Mouse (Mus musculus): ENCODE measurements around the gene Samd11. TPM values are rescaled to one million over a fixed set of nuclear protein-coding genes. Genes with fewer than 3 reads are reported as not detected.

Samd11 gene
- polyA plus RNA-seq, 1 experiment, result 0.02 TPM

DNA sequence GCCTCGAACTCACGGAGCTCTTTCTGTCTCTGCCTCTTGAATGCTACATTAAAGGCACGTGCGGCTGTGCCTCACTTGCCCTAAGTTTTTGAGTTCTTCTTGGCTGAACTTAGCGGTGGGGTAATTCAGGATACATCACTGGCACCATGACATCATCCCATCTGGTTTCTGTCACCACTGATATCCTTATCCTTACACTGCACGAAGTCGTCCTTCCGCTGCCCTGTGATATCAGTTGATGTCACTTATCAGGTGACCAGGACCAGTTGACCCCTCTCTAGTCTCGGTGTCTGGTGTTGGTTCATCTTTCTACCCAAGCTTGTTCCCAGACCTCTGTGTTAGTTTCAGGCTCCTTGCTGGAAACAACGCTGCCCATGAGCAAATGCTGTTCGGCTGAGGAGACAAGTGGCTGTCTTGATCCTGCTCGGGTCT lies 53.0 kb downstream of the Samd11 start:
- Histone ChIP-seq H3ac (ENCODE audit: control insufficient read depth, insufficient read length) (no peak overlapping the region), H3K79me2 (ENCODE audit: control insufficient read depth, insufficient read depth) (no peaks in the 10 kb centered on the region), H3K36me3 (ENCODE audit: control insufficient read depth, insufficient read depth) (no peaks in the 10 kb centered on the region), H3K27me3 (ENCODE audit: control insufficient read depth, insufficient read depth, insufficient read length) (no peaks in the 10 kb centered on the region), H3K4me2 (ENCODE audit: low read depth) (peak overlapping the region; percentile 87), H3K4me3 (peak overlapping the region; percentile 33)
- TF ChIP-seq MYOD1 (IDR thresholded peaks at IDR 0.05; ENCODE audit: control insufficient read depth in 1 of 3, insufficient read length in 2 of 3, low read depth in 2 of 3) (no peak), MYOG (IDR thresholded peaks at IDR 0.05; ENCODE audit: control insufficient read depth in 1 of 3, insufficient read depth in 1 of 3, insufficient read length in 2 of 3, low read depth in 2 of 3) (no peak), E2F4 (IDR thresholded peaks at IDR 0.05; ENCODE audit: insufficient read depth) (no peak)

DNA sequence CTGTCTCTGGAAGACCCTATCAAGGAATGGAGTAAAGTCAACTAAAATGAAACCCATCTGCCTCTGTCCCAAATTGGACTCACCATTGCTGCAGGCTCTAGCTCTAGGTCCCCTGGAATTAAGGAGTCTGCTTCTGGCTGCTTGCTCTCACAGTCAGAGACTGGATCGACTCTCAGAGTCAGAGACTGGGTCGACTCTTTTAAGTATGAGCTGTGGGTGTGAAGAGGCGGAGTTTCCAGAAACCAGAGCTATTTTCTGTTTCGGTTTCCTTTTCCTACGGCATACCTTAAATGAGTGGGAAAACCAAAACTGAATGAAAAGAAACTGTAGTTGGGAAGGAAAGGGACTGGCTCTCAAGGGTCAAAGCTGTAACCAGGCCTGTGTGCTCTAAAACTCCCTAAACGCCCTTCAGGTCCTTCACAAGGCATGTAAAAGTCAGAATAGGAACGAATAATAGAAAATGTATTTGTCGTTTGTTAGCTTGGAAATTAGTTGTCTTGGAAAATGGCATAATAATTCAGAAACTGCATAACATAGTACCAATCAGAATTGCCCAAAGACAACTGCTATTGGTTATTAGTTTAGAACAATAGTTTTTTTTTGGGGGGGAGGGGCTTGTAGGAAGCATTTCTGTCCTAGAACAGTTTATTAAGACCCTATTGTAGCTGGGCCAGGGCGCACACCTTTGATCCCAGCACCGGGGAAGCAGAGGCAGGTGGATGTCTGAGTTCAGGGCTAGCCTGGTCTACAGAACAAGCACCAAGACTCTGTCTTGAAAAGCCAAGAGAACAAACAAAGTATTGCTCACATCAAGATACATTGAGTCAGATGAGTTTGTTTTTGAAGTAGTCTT lies 54.6 kb downstream of the Samd11 start, which contains the start of gene Isg15:
TSS of gene Isg15 (minus strand) at position 196 of the 853 bp plus-strand sequence.
- TF ChIP-seq POLR2A (IDR thresholded peaks at IDR 0.05; ENCODE audit: insufficient read length, low read depth) (peak; percentile 33), SRF (IDR thresholded peaks at IDR 0.05; ENCODE audit: control insufficient read depth, insufficient read length, low read depth) (no peak), MYOD1 (IDR thresholded peaks at IDR 0.05; ENCODE audit: control insufficient read depth in 1 of 3, insufficient read length in 2 of 3, low read depth in 2 of 3) (no peak)
- Histone ChIP-seq H3K79me2 (ENCODE audit: control insufficient read depth, insufficient read depth) (no peaks in the 10 kb centered on the region), H3K27me3 (ENCODE audit: control insufficient read depth, insufficient read depth, insufficient read length) (no peaks in the 10 kb centered on the region), H3ac (ENCODE audit: control insufficient read depth, insufficient read length) (no peak within 1 kb of the TSS), H3K4me3 (peak within 1 kb of the TSS; percentile 14), H3K36me3 (ENCODE audit: control insufficient read depth, insufficient read depth) (no peaks in the 10 kb centered on the region), H3K4me2 (ENCODE audit: low read depth) (peak within 1 kb of the TSS; percentile 71)

DNA sequence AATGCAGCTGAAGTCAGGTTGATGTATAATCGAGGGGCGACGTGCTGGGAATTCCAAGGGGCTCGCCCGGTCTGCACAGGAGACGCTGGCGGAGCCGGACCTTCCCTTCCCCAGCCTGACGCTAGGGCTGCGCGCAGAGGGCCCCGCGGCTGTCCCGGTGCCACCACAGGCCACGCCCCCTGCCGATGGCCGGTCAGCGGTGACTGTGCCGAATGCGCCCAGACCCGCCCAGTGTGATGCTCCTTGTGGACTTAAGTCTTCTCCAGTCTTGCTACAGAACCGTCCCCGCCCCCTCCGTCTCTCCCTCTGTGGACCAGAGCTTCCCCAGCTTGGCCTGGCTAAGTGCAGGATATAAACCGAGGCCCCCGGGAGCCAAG lies 57.6 kb downstream of the Samd11 start:
- no peaks in the 10 kb centered on the region for H3K79me2 ChIP-seq (ENCODE audit: control insufficient read depth, insufficient read depth)
- H3K36me3 ChIP-seq (ENCODE audit: control insufficient read depth, insufficient read depth), result no peaks in the 10 kb centered on the region
- H3K4me3 ChIP-seq, result peak overlapping the region; percentile 25
- peak; percentile 78 for TF ChIP-seq POLR2A (IDR thresholded peaks at IDR 0.05; ENCODE audit: insufficient read length, low read depth)
- peak in 1 of 3 experiments; percentile 39 for TF ChIP-seq MYOG (IDR thresholded peaks at IDR 0.05; ENCODE audit: control insufficient read depth in 1 of 3, insufficient read depth in 1 of 3, insufficient read length in 2 of 3, low read depth in 2 of 3)
- peak in 1 of 3 experiments; percentile 47 for TF ChIP-seq MYOD1 (IDR thresholded peaks at IDR 0.05; ENCODE audit: control insufficient read depth in 1 of 3, insufficient read length in 2 of 3, low read depth in 2 of 3)
- no peak for TF ChIP-seq TCF12 (IDR thresholded peaks at IDR 0.05; ENCODE audit: insufficient read depth, poor library complexity, severe bottlenecking)
- TF ChIP-seq E2F4 (IDR thresholded peaks at IDR 0.05; ENCODE audit: insufficient read depth), result no peak
- TF ChIP-seq SRF (IDR thresholded peaks at IDR 0.05; ENCODE audit: control insufficient read depth, insufficient read length, low read depth), result no peak
- TF ChIP-seq POLR2AphosphoS2 (IDR thresholded peaks at IDR 0.05; ENCODE audit: insufficient read length, low read depth), result peak; percentile 67
- H3K4me2 ChIP-seq (ENCODE audit: low read depth), result peak overlapping the region; percentile 60
- no peaks in the 10 kb centered on the region for H3K27me3 ChIP-seq (ENCODE audit: control insufficient read depth, insufficient read depth, insufficient read length)
- H3ac ChIP-seq (ENCODE audit: control insufficient read depth, insufficient read length), result peak overlapping the region; percentile 41

DNA sequence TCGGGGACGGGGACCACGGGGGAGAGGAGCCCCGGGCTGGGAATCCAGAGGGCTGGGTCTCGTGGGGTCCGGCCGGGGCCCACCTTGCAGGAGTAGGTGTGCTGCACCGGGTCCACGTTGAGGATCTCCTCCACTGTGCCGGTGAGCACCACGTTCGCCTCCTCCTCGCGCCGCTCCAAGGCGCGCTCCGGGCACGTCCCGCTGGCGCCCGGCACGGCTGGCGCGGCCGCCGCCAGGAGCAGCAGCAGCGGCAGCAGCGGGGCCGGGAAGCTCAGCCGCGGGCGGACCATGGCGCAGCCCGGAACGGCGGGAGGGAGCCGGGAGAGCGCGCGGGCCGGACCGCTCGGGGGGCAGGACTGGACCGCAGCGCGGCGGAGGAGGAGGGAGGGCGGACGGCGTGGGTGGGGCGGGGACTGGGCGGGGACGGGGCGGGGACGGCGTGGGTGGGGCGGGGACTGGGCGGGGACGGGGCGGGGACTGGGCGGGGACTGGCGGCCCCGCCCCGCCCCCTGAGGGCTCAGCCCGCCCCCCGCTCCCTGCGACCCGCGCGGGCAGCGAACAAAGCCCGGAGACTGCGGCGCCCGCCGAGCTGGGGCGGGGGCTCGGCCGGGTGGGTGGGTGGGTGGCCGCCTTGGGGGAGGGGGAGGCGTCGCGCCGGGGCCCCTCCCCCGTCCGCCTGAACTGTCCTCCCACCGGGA lies 58.2 kb downstream of the Samd11 start, which contains the start of gene Agrn:
TSS of gene Agrn (minus strand) at position 358 of the 698 bp plus-strand sequence.
- no peaks in the 10 kb centered on the region for H3K36me3 ChIP-seq (ENCODE audit: control insufficient read depth, insufficient read depth)
- TF ChIP-seq POLR2A (IDR thresholded peaks at IDR 0.05; ENCODE audit: insufficient read length, low read depth) (peak; percentile 73), MAX (IDR thresholded peaks at IDR 0.05; ENCODE audit: low read depth) (no peak)

More for the DNA sequence above, 58.2 kb downstream of the Samd11 start, which contains the start of gene Agrn:
- Histone ChIP-seq H3K4me2 (ENCODE audit: low read depth) (peak within 1 kb of the TSS; percentile 93), H3K79me2 (ENCODE audit: control insufficient read depth, insufficient read depth) (no peaks in the 10 kb centered on the region), H3K4me3 (peak within 1 kb of the TSS; percentile 25), H3K27me3 (ENCODE audit: control insufficient read depth, insufficient read depth, insufficient read length) (no peaks in the 10 kb centered on the region), H3ac (ENCODE audit: control insufficient read depth, insufficient read length) (peak within 1 kb of the TSS; percentile 41)

Other genes starting within 250 kb of the Samd11 start
- 0.64 TPM for gene Tnfrsf4, start 241.8 kb downstream of the Samd11 start, polyA plus RNA-seq (2012; fragmentation: generic; extraction: Trizol)
- gene Tnfrsf18, start 229.5 kb downstream of the Samd11 start, polyA plus RNA-seq (2012; fragmentation: generic; extraction: Trizol), result 0.40 TPM
- not detected for gene Ttll10, start 196.2 kb downstream of the Samd11 start, polyA plus RNA-seq (2012; fragmentation: generic; extraction: Trizol)
- 11.0 TPM for gene 9430015G10Rik, start 145.7 kb downstream of the Samd11 start, polyA plus RNA-seq (2012; fragmentation: generic; extraction: Trizol)
- 0.26 TPM for gene Rnf223, start 125.1 kb downstream of the Samd11 start, polyA plus RNA-seq (2012; fragmentation: generic; extraction: Trizol)
- 22.7 TPM for gene Agrn, start 58.2 kb downstream of the Samd11 start, polyA plus RNA-seq (2012; fragmentation: generic; extraction: Trizol)
- gene Isg15, start 54.8 kb downstream of the Samd11 start, polyA plus RNA-seq (2012; fragmentation: generic; extraction: Trizol), result 12.4 TPM
- 0.48 TPM for gene AW011738, start 52.4 kb downstream of the Samd11 start, polyA plus RNA-seq (2012; fragmentation: generic; extraction: Trizol)
- 0.11 TPM for gene Perm1, start 39.8 kb downstream of the Samd11 start, polyA plus RNA-seq (2012; fragmentation: generic; extraction: Trizol)
- 10.6 TPM for gene Plekhn1, start 20.8 kb downstream of the Samd11 start, polyA plus RNA-seq (2012; fragmentation: generic; extraction: Trizol)
- gene Noc2l, start 19.6 kb downstream of the Samd11 start, polyA plus RNA-seq (2012; fragmentation: generic; extraction: Trizol), result 61.3 TPM
- gene Vmn2r-ps159, start 75.4 kb upstream of the Samd11 start, polyA plus RNA-seq (2012; fragmentation: generic; extraction: Trizol), result not detected

Measured in myocyte (in vitro differentiated cells).